Mouse (Mus musculus) layer of hippocampus, adult 9-11 months (tissue): ENCODE data around the gene Myo19.

Source experiments
- DNase-seq: peaks from one replicate; pipeline ENCODE4 v3.0.0; 2022

The Myo19 gene

DNA sequence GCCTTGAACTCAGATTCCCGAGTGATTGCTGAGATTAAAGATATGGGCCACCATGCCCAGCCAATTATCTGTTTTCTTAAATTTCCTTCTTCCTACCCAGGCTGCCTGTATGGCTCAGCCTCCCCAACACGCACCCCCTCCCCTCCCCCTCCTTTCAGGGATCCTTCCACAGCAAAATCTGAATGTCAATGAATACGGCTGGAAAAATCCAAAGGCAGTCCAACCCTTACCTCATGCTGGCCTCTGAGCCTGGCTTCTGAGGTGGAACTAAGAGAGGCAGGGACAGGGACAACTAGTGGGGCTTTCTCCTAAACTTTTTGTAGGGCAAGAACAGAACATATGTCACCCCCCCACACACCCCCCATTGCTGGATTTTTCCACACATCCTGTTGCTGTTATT lies 68.2 kb downstream of the Myo19 start:
- DNase-seq = no peak

DNA sequence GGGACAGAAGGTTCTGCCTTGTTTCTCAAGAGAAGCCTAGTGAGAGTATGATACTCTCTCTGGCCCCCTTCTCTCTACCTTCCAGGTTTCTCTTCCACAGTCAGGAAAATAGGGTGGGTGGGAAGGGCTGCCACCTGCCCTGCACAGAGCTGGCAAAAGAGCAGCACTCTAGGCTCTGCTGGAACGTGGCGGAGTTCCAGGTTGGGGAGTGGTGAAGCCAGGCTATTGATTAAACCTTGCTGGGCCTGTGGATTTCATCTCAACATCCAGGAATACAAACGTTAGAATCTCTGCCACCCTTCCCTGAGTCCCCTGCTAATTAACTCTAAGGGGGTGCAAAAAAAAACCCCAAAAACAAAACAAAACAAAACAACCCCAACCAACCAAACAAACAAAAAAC lies 68.6 kb downstream of the Myo19 start:
- DNase-seq = no peak

DNA sequence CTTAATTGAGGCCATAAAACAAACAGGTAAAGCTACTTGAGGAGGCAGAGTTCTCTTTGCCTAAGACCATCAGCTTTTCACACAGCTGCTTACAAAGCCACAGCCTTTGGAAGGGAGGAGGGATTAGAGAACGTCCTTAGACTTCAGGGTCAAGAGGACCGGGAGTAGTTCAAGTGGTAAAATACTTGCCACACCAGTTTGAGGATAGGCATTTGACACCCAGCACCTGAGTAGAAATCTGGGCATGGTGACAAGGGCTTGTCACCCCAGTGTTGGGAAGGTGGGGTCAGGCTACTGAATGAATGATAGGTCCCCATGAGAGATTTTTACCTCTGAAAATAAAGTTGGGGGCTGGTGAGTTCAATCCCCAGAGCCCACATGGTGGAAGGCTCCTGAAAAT lies 72.7 kb downstream of the Myo19 start:
- DNase-seq = no peak

DNA sequence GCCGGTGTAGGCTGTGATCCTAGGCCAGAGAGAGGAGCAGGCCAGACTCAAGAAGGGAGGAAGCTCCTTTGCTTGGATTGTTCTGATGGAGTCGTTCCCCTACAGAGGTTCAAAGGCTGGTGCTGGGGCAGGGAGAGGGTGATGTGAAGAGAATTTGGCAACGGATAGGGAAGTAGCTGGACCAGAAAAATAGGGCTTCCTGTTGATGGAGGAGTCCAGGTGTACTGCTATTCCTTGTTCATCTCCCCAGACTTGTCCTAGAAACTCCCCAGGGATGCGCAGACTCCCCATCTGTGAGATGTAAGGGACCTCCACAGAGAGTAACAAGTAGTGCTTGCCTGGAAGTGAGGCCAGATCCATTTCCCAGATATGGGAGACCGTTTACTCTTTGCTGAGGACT lies 76.5 kb downstream of the Myo19 start:
- no peak for DNase-seq

DNA sequence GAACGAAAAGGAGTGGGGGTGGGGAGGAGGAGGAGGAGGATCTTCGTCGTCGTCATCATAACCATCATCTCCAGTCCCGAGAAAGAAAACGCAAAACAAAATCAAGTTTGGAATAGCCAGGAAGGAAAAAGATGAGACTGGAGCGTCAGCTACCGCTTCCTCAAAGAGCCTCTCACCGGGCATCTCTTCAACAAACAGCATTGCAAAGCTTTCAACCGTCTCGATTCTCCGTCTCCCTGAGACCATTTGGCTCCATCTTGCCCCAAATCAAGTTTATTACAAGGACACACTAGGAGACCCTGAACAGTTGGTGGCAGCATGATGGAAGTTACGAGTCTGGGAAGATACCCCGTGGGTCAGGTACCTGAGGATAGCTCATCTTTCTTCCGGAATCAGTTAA lies 77.2 kb downstream of the Myo19 start:
- no peak for DNase-seq

DNA sequence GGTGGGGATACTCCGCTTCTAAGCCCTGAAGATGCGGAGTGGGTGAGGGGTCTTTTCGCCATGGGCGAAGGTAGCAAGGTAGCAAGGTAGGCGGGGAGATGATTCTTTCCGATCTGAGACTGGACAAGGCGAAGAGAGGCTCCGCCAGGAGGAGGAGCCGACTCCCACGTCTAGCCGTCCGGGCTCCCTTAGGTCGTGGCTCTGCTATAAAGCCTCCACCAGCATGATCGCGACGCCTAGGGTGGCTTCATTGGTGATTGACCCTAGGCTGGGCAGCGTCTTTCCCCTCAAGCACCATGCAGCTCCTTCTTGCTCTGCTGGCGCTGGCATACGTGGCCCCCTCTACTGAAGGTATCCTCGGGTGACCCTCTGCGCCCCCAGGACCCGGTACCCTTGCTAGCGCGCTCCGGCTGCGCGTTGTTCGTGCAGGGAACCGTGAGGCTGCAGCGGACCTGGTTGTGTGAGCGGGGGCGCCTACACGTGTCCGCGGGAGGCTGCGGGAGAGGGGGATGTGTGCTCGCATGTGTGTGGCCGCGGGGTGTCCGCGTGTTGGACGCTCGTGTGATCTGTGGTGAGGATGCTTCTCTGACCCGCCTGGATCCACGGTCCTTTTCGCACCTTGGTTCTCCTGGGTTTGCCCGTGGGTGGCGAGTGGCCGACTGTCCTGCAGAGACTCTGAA lies 77.8 kb downstream of the Myo19 start, which contains the start of gene Car4:
Car4 (plus strand) TSS at position 196 of the 680 bp plus-strand sequence.
- DNase-seq = no peak

DNA sequence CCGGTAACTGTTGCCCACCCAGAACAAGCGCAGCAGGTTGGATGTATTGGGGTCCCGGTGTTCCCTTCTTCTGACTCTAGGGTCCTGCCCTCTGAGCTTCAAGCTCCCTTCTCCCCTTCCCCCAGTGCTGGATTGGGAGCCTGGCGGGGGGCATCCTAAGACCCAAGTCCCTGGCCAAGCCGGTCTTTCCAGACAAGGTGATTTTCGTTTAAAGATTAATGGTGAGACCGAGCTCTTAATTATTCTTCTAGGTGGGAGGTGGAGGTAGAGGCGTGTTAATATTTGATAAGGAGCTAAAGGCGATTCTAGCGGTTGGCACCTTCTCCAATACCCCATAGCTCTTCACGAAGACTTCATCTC lies 78.3 kb downstream of the Myo19 start:
- no peak for DNase-seq

DNA sequence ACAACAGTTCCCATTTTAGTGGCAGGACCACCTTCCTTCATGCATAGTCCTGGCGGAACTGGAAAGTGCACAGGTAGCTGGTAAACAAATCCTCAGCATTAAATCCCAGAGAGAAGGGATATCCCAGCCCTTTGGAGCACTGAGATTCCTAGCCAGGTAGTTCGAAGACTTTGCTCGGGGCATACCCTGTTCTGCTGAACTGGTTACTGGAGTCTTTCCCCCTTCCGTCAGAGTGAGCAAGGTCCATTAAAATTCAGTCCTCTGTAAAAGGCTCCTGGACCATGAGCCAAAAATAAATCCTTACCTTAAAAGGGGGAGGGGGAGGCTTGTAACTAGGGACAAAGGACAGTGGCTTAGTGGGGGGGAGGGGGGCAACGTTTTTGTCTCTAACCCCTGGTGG lies 79.2 kb downstream of the Myo19 start:
- DNase-seq = no peak

DNA sequence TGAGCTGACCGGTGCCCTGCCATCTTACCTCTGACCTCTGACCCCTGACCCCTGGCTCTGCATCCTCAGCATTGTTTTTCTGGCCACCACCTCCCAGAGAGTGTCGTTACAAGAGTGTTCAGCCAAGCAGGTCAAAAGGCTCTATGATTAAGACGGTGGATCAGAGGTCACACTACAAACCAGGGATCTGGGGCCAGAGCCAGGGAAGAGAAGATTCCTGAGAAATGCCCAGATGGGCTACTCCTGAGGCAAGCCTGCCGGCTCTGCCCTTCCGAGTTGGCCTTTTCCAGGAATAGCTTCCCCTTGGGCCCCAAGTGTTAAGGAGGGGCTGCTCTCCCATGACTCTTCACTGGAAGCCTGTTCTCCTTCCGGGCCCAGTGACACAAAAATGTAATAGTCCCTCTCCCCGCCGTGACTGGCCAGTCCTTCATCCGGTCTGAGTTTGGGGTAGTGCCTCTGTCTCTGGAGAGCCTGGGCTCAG lies 79.8 kb downstream of the Myo19 start:
- DNase-seq = no peak

DNA sequence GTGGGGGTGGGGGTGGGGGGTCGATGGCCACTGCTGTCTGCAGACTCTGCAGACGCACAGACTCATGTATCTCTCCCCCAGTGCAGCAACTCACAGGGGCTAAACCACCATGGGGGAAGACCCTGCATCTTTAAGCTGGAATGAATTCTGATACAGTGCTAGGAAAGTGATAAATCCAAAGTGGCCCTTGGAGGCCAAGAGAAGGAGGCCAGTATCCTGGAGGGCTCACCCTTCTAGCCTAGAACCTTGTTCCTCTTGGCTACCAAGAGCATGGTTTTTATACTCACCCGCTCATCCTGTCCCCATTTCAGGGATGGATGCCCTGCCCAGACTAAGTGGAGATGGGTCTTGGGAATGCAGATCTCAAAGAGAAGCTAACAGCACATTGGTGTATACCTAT lies 80.3 kb downstream of the Myo19 start:
- no peak for DNase-seq

DNA sequence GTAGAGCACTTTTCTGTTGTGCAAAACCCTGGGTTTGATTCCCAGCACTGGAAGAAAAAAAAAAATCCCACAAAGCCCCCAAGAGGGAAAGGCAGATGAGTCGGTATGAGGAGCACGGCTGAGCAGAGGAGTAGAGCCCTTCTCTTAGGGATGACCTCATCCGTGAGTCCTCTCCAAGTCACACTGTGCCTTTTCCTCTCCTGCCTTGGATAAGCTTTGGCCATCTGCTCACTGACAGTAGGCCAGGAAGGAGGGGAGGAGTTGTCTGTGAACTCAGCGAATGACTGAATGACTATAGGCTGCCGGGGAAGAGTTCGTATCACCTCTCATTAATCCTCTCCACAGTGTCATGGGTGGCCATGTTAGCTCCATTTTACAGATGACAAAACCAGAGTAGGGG lies 80.8 kb downstream of the Myo19 start:
- no peak for DNase-seq
